Mouse (Mus musculus) embryonic fibroblast, embryonic 13.5 days (primary cell): ENCODE data around the gene Gm42417. TPM values are rescaled to one million over a fixed set of nuclear protein-coding genes. Genes with fewer than 3 reads are reported as not detected.

Experiments used
- H3K27ac ChIP-seq: 2 replicates; pipeline ENCODE4 v1.5.1; 2012; ENCODE audit warnings: low read length, control low read depth, inconsistent platforms; ENCODE audit not compliant: insufficient read depth
- H3K4me1 ChIP-seq: 2 replicates; pipeline ENCODE4 v1.6.1; 2011; ENCODE audit warnings: low read length; ENCODE audit not compliant: control insufficient read depth, insufficient read depth
- H3K4me3 ChIP-seq: 2 replicates; pipeline ENCODE4 v1.5.1; 2011; ENCODE audit warnings: mild to moderate bottlenecking, control low read depth, low read length; ENCODE audit not compliant: insufficient read depth
- CTCF ChIP-seq: IDR thresholded peaks from 2 replicates; pipeline ENCODE4 v1.5.1; 2011; ENCODE audit warnings: mild to moderate bottlenecking, control low read depth, low read length, moderate library complexity, borderline replicate concordance; ENCODE audit not compliant: insufficient read depth
- POLR2A ChIP-seq: IDR thresholded peaks from 2 replicates; pipeline ENCODE4 v1.6.1; 2011; ENCODE audit warnings: low read depth, mild to moderate bottlenecking, control low read depth, low read length, moderate library complexity
- polyA plus RNA-seq: library from polyadenylated mRNA; stranded (reverse); fragments of >200 nt; gene quantifications from 2 replicates; pipeline ENCODE4 v1.2.4, GENCODE M21; 2011; ENCODE audit warnings: low read depth; ENCODE audit not compliant: missing spikeins, insufficient read length

The Gm42417 gene
- polyA plus RNA-seq, 1 experiment, result not detected

GRCm38 (mm10) chr1:36485080-36485479, 54.1 kb downstream of the Gm42417 start:
- H3K27ac ChIP-seq, result 0 out of 2 replicates have a peak overlapping the region, but pooled peaks have one; percentile 29
- H3K4me3 ChIP-seq, result no peak overlapping the region
- H3K4me1 ChIP-seq, result peaks cover 3% of the 10 kb centered on the region; the same call in 1 of the 2 replicates
- TF ChIP-seq POLR2A (no peak), CTCF (no peak)

- Histone ChIP-seq H3K4me3 (no peak overlapping the region), H3K4me1 (peaks cover 3% of the 10 kb centered on the region; the same call in 1 of the 2 replicates), H3K27ac (no peak overlapping the region)
- TF ChIP-seq CTCF (no peak), POLR2A (no peak)
Observed at GRCm38 (mm10) chr1:36483825-36484224, 55.4 kb downstream of the Gm42417 start.

Other genes with a start within 250 kb of the Gm42417 start
- gene Arid5a, start 231.7 kb downstream of the Gm42417 start, polyA plus RNA-seq, result 7.6 and 13.8 TPM in 2 replicates
- gene Kansl3, start 170.2 kb downstream of the Gm42417 start, polyA plus RNA-seq, result 38.2 and 47.9 TPM in 2 replicates
- gene Fer1l5, start 167.1 kb downstream of the Gm42417 start, polyA plus RNA-seq, result not detected in 2 replicates
- gene Lman2l, start 94.2 kb downstream of the Gm42417 start, polyA plus RNA-seq, result 22.7 and 25.9 TPM in 2 replicates
- gene Cnnm4, start 67.8 kb downstream of the Gm42417 start, polyA plus RNA-seq, result 10.4 and 11.6 TPM in 2 replicates
- 4.0 and 6.2 TPM in 2 replicates for gene Cnnm3, start 27.6 kb downstream of the Gm42417 start, polyA plus RNA-seq
- gene Ankrd23, start 2.5 kb downstream of the Gm42417 start, polyA plus RNA-seq, result 2.9 and 6.7 TPM in 2 replicates
- gene Ankrd39, start 8.0 kb upstream of the Gm42417 start, polyA plus RNA-seq, result 7.7 and 8.0 TPM in 2 replicates
- gene Sema4c, start 18.9 kb upstream of the Gm42417 start, polyA plus RNA-seq, result 11.8 and 20.5 TPM in 2 replicates
- not detected in 2 replicates for gene Fam178b, start 143.8 kb upstream of the Gm42417 start, polyA plus RNA-seq
- 379 and 417 TPM in 2 replicates for gene Cox5b, start 152.0 kb upstream of the Gm42417 start, polyA plus RNA-seq
- 0.88 TPM in 1 of 2 replicates, not detected in the other for gene 4933424G06Rik, start 170.7 kb upstream of the Gm42417 start, polyA plus RNA-seq
- gene Actr1b, start 175.0 kb upstream of the Gm42417 start, polyA plus RNA-seq, result 109 and 120 TPM in 2 replicates
- gene Zap70, start 222.4 kb upstream of the Gm42417 start, polyA plus RNA-seq, result not detected in 2 replicates